Mouse (Mus musculus): ENCODE results near the gene Prdm4. TPM values are rescaled to one million over a fixed set of nuclear protein-coding genes. Genes with fewer than 3 reads are reported as not detected.

Prdm4 gene
- 31.4 TPM for polyA plus RNA-seq (2017; shearing (Covaris generic))

DNA sequence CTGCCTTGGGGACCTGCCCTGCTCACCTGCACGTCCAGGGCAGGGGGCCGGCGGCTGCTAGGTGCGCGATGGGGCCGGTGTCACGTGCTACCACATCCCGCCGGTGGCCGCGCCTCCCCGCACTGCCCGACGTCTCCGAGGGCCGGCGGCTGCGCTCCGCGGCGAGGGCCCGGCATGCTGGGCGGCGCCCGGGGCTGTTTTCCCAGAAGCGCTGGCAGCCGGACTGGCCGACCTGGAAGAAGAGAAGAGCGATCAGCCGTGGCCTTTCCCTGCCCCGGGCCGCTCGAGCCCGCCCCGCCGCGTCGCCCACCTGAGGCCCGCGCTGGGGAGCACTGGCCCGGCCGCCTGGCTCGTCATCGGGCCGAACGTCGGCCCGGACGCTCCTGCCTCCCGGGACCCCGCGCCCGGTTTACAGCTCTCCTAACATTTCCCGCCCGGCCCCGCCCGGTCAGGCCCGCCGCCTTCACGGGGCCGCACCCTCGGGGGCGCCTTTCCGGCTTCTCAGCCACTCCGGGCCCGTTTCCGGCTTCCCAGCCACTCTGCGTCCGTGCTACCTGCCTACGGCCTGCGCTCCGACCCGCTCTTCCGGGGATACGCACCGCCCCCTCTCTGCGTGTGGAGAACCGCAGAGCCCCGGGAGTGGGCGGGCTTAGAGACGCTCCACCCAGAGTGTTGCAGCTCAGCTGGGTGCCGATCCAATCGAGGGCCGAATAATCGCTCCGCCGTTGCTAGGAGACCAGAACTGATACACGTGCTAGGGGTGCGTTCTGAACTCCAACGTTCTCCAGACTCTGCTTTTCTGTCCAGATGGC lies at the start of gene Prdm4:
Prdm4 (minus strand) TSS at position 645 of the 812 bp plus-strand sequence.

DNA sequence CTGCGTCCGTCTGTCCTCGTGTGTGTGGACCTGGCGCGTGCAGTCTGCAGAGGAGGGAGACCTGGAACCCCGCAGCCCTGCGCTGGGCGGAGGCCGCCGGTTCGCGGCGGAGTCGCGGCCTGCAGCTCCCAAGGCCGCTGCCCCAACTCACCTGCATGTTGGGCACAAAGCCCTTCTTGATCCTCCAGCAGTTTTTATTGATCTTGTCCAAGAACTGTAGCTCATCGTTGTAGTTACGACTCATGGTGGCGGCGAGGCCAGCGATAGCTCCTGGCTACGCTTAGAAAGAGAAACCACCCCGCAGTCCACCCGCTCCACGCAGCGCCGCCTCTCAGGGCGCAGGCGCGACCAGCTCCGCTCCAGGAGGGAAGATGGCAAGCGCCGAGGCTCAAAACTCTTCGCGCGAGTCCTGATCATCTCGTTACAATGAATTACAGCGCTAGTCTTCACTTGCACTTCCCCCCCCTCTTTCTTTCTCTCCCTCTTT lies 40.6 kb upstream of the Prdm4 start, which contains the start of gene Rtcb:
Rtcb (minus strand) TSS at position 360 of the 487 bp plus-strand sequence.

DNA sequence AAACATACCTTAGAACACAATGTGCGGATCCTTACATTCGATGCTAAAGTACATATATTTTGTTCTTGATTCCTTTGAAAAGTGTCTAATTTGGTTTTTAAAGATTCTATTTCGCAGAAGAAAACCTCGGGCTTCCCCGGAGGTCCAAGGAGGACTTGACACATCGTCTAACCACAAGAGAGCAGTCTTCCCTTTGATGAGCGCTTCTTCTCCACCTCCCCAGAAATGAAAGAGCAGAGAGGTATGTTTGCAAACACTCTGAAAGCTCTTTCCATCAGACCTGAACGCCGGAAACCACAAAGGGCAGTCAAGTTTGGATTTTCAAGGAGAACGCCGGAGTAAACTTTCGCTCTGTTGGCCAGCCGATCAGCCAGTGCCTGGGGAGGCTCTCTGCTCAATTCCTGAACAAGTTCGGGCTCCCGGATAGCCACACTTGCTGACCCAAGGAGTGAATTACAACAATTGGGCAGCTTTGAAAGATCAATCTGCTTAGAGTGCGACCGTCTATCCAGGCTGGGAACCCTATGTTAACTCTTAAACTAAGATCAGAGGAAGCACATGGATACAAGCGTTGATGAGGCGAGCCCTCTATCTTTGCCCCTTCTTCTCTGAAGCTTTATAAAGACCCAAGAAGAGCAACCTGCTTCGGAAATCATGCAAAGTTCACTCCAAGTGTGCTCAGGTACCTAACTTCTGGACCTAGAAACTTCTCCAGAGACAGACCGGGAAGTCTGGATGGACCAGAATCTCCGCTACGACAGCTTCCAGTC lies 10.9 kb upstream of the Prdm4 start, which contains the start of gene Ascl4:
Ascl4 (plus strand) TSS at position 6 of the 770 bp plus-strand sequence.

Other genes starting within 250 kb of the Prdm4 start
- 53.8 TPM for gene Pwp1, start 87.6 kb downstream of the Prdm4 start, polyA plus RNA-seq (2017; shearing (Covaris generic))
- 0.17 TPM for gene Ascl4, start 10.5 kb upstream of the Prdm4 start, polyA plus RNA-seq (2017; shearing (Covaris generic))
- 98.1 TPM for gene Rtcb, start 40.7 kb upstream of the Prdm4 start, polyA plus RNA-seq (2017; shearing (Covaris generic))
- not detected for gene Bpifc, start 94.8 kb upstream of the Prdm4 start, polyA plus RNA-seq (2017; shearing (Covaris generic))
- gene Fbxo7, start 104.8 kb upstream of the Prdm4 start, polyA plus RNA-seq (2017; shearing (Covaris generic)): 66.9 TPM